Mouse (Mus musculus) neutrophil, adult 83 days (primary cell): Measurements from ENCODE around the gene Uts2. TPM values are rescaled to one million over a fixed set of nuclear protein-coding genes. Genes with fewer than 3 reads are reported as not detected.

Experiments used
- total RNA-seq, 2 experiments: library from RNA; stranded (reverse); gene quantifications; one replicate each; pipeline ENCODE4 v1.2.4; 2023

Gene Uts2
- not detected for total RNA-seq

GRCm38 (mm10) chr4:150996797-150997196 is at the start of gene Uts2:
Gene Uts2 (plus strand): TSS chr4:150997097.

GRCm38 (mm10) chr4:151044037-151044943 is 47.4 kb downstream of the Uts2 start, which contains the start of gene Per3:
Gene Per3 (minus strand): TSS chr4:151044665.

Other genes starting within 250 kb of the Uts2 start
- gene Errfi1, start 143.2 kb upstream of the Uts2 start, total RNA-seq, result 1 to 10 TPM; 6.8 to 7.3 TPM
- gene Park7, start 82.7 kb upstream of the Uts2 start, total RNA-seq, result 10 to 100 TPM; 76.2 to 87.0 TPM
- not detected for gene Tnfrsf9, start 82.5 kb upstream of the Uts2 start, total RNA-seq
- 1 to 10 TPM; 3.2 to 3.6 TPM for gene Per3, start 47.6 kb downstream of the Uts2 start, total RNA-seq
- gene Vamp3, start 60.9 kb downstream of the Uts2 start, total RNA-seq, result 100 to 1,000 TPM; 104 to 108 TPM
- gene Gm13090, start 92.5 kb downstream of the Uts2 start, total RNA-seq, result not detected